Mouse (Mus musculus) adrenal gland, postnatal 36 days (tissue): ENCODE measurements around the gene Kpna2. TPM values are rescaled to one million over a fixed set of nuclear protein-coding genes. Genes with fewer than 3 reads are reported as not detected.
"Not testable (repeated sequence)": the region's sequence is repeated elsewhere in the genome, so short reads cannot be mapped to it uniquely, and the experiment has no call there.

Experiments
- DNase-seq, 2 experiments: peaks; one replicate each; pipeline ENCODE4 v3.0.0; 2021; ENCODE audit warnings: mixed read lengths in 1 of 2
- total RNA-seq, 2 experiments: library from RNA; stranded (reverse); gene quantifications; 2 replicates each; pipeline ENCODE4 v1.2.3; 2021

The Kpna2 gene
- total RNA-seq, 2 experiments from 2014 or later = 40.8 to 43.6 TPM

DNA sequence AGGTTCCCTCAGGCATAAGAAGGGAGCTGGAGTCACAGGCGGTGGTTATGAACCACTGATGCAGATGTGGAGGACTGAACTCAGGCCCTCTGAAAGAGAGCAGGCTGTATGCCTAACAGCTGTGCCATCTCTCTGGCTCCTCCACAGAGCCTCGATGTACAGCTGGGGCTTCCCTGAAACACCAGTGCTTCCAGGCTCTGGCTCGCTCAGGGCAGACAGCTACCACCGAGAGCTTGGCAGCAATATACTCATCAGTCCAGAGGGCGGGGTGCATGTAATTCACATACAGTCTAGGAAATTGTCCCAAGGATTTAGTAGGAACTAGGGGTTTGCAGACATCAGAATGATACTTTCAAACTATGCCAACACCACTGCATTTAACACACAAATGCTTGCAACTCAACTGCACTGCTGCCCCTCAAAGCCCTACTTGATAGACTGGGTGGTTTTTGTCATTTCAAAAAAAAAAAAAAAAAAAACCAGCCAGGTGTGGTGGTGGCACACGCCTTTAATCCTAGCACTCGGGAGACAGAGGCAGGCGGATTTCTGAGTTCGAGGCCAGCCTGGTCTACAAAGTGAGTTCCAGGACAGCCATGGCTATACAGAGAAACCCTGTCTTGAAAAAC is 13.2 kb downstream of the Kpna2 start:
- DNase-seq = not testable (repeated sequence)

DNA sequence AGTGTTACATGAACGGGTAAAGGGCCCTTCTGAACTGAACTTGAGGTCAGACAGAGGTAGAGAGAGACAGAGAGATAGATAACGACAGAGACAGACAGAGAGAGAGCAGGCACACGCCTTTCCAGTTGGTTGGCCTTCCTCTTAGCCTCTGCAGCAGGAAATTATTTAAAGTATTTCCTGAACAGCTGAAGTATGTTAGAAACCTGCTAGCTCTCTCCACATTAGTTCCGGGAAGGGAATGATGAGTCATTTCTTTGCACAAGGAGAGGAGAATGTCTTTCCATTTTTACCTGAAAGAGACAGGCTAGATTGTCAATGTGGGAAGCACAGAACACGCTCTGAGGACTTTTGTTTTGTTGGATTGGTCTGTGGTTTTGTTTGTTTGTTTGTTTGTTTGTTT is 17.0 kb downstream of the Kpna2 start:
- no peak for DNase-seq

DNA sequence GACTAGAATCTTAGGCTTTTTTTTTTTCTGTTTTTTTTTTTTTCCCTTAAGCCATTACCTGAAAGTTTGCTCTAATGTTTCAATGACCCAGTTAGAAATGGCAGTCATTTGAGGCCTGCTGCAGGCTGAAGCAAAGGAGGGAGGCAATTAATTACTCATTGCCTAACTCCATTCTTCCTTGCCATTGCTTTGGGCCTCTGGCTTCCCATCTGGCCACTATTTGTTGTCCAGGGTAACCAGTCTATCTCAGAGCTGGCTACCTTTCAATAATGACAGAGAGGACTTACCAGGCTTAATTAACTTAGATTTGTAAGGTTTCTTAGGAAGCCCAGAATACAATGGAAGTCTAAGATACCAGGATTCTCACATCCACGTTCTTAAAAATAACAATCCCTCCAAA is 17.6 kb downstream of the Kpna2 start:
- no peak for DNase-seq

DNA sequence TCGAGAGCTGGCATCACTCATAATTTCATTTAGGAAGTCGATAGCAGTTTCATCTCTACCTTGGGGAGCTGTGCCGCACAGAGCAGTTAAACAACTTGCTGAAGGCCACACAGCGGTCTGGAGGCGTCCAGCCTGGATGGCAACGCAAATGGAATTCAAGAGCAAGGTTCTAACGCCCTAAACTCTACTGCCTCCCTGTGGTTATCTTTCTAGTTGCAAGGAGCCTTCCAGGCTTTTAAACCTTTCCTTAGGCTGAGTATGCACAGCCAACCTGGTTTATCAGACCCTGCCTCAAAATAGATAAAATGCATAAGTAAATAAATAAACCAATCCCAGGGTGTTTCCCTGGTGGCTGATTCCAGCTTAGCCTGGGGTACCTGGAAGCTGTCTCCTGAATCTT is 18.9 kb downstream of the Kpna2 start:
- peak; percentile 47 to 72 for DNase-seq

DNA sequence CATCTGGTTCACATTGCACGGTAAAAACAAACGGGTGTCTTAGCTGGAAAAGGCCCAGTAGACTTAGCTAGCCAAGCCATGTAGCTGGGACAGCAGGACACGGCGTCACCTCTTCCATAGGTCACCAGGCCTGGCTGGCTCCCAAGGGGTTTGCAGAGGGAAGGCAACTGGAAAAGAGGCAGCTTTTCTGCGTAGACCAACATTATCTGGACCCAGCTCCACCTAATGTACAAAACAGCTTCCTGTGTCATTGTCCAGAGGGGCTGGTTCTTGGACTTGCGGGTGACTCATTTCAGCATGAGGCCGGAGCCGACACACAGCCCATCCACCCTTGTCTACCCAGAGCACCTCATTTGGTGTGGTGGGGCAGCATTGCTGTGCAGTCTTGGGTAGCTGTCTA is 23.1 kb downstream of the Kpna2 start:
- DNase-seq = peak; percentile 69 to 81

DNA sequence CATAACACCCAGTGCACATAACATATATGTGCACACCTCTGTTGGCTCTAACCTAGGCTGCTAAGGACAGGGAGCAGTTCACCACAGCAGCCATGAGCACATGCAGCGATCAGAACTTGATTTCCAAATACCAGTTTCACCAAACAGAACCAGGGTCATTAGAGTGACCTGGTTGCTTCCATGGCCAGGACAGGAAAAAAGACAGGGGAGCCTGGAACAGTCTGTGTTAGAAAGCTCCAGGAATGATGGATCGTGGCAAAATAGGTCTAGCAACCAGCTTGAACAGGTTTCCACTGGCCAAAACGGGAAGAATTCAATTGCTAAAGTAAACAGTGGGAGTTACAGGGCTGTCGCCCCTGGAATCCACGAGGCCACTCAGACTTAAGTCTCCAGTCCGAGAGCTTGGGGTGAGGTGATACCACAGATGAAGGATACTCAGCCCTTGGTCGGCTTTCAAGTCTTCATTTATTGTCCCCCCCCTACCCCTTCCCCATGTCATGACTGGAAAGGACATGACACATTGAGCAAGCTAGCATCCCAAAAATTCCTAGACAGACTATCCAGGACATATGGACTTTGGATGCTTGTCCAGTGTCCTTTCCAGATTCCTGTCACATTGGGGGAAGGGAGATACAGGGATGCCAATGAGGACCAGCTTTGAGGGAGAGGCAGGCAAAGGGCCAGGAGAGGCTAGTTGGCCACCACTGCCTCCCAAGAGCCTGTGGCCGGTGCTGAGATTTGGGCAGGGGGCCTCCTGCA is 23.7 kb downstream of the Kpna2 start:
- DNase-seq = no peak

DNA sequence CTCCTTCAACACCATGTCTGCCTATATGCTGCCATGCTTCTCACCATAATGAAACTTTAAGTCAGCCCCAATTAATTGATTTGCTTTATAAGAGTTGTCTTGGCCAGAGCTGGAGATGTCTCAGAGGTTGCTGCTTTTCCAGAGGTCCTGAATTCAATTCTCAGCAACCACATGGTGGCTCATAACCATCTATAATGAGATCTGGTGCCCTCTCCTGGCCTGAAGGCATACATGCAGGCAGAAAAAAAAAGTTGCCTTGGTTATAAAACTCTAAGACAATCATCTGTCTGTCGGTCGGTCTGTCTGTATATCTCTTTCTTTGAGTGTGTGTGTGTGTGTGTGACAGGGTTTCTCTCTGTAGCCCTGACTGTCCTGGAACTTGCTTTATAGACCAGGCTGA is 24.9 kb downstream of the Kpna2 start:
- DNase-seq = no peak

DNA sequence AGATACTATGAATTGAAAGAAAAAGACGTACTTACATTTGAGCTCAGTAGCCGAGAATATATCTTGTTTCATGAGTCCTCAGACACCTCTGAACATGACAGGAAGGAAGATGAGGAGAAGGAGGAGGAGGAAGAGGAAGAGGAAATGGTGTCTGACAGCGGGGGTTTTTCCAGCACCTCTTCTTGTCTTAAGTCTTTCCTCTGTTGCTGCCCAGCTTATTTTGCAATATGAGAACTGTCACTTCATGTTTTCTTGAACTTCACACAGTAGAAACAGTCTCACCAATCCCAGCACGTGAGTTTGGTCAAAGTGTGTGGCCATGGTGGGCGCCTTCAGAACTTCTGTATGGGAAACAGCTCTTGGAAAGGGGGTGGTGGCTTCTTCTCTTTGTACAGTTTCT is 26.3 kb downstream of the Kpna2 start:
- DNase-seq = no peak

DNA sequence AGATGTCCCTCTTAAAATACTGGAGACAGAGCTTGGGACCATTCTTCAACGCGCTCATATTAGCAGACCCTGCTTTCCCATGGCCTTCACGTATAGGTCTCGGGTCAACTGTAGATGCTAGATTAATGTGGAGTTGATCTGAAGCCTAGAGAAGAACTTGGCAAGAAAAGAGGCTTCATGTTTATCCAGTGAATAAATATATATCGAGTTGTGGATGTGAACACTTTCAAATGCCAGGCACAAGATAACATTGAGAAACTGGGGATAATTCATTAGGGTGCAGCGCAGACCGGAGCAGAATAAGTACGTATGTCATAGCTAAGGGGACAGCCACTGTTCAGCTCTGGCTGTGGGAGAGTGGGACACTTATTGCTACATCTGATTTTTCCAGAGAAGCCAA is 29.5 kb downstream of the Kpna2 start:
- DNase-seq = no peak

DNA sequence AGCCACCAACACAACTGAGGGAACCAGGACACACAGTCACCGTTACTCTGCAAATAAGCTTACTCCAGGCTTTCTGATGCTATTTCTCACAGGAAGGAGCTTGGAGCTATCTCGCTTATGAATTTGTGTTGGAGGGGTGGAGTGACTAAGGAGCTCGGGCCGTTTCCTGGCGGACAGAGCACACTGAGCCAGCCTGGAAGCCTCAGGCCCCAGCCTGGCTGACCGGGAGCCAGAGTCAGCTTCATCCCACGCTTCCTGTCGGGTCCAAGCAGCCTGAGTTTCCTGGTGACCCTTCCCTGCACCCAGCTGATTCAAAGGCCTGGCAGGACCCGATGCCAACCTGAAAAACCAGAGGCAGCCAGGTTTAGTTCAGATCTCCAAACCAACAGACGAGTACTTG is 31.7 kb downstream of the Kpna2 start:
- DNase-seq = peak; percentile 54 to 61

DNA sequence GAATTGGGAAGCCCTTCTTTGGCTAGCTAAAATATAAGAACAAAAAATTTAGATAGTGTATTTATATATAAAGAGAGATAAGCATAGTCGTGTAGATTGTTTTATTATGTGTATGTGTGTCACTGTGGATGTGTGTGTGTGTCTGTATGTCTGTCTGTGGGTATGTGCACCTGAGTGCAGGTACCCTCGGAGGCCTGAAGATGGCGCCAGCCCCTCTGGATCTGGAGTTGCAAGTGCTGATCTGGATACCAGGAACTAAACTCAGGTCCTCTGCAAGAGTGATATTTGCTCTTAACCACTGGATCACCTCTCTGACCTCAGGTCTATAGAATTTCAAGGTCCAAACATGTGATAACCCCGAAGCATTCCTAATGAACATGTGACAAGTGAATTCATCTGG is 33.5 kb downstream of the Kpna2 start:
- no peak for DNase-seq

DNA sequence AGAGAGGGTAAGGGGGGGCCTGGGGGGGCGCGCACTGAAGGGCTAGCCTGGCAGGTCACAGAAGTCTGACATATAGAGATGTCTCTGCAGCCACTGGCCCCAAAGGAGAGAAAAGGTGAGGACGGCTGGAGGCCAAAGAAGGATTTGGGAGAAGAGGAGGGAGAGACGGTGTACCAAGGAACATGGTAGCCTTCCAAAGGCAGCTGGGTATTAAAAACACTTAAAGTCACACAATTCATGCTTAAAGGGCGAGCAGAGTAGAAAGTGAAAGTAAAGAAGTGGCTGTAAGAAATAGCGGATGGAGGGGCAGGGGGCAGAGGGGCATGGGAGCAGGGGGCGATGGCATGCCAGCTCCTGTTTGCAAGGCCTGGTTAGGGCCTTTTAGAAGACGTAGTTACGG is 37.0 kb downstream of the Kpna2 start:
- DNase-seq = no peak

DNA sequence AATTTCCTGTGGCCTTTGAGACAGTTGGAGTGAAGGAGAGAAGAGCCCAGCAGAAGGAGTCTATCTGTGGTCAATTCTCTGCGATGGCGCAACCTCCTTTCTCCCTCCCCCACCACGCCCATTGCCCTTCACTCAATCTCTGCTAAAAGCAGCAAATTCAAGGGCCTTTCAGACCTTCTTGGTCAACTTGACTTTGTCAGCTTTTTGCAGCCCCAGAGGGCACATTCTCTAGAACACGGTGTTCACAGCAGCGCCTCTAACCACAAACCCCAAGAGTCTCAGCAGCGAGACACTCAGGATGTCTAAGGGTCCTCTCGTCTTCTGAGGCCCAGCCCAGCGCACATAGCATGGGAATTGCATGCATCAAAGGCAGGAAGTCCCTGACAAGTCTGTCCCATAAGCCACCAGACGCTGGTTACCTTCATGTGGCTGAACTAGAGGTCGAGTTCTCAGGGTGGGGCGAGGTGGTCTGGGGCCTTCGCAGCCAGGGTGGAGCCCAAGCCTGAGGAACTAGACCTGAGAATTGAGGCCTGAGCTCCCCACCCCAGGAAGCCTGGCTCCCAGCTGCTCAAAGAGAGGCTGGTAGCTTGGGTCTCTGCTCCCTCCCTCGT is 37.8 kb downstream of the Kpna2 start:
- DNase-seq = peak; percentile 32 to 44

DNA sequence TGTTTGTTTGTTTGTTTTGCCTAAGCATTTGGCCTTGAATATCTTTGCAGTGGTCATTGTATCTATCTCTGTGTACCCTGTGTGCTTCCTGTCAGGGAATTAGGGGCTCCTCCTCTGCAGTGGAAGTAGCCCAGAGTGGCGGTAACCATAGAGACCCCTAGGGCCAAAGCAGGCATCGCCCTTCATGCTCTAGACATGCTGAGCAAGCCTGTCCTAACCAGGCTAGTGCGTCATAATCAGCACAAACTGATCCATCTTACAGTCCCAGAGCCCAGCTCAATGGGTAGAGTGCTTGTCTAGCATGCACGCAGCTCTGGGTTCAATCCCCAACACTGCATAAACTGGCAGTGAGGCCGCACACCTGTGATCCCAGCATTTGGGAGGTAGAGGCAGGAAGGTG is 40.2 kb downstream of the Kpna2 start:
- no peak for DNase-seq

DNA sequence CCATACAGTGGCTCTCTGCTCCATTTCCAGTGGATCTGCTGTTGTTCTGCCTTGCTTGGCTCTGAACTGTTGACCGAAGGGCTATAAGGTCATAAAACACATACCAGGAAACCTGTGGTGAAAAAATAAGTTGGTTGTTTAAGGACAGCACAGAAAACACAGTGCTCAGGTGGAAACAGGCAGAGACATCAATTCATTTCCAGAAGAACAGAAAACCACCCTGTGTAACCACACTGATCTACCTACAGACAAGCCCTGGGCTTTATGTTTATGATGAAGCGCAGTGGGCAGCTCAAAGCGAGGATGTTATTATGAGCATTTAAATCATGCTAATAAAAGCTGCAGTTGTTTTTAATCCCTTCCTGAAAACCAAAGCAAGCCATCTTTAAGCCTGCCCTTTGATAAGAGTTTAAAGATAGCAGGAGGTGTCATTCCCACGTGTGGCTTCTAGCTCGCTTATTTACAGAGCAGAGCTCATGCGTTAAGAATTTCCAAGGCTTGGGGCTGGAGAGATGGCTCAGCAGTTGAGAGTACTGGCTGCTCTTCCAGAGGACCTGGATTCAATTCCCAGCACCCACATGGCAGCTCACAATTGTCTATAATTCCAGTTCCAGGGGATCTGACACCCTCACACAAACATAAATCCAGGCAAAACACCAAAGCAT is 40.8 kb downstream of the Kpna2 start:
- no peak for DNase-seq

DNA sequence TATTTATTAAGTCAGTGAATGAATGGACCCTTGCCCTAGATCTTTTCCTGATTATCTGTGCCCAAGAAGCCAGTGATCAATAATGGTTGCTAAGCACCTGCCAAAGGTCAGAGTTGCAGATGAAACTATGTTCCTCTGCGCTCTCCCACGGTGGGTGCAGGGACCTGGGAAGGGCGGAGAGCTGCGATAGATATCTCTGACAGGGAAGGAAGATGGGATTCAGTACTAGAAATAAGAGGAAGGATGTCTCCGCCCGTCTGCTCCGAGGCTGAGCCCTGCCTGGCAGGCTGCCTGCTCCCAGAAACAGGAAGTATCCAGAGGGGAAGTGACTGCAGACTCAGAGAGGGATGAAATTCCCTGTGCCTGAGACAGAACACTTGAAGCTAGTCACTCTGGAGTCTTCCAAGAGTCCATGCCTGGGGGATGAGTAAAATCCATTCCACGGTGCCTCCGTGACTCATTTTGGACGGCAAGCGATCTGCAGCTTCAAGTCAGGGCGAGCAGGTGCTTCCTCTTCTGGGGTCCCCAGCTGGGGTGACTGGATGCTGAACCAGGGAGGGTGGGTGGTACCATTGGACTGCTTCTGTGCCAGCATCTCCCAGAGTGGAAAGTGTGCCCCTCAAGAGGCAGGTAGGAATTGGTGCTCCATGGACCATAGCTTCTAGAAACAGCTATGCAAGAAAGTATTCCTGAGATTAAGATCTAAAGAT is 41.9 kb downstream of the Kpna2 start:
- peak; percentile 70 to 84 for DNase-seq

DNA sequence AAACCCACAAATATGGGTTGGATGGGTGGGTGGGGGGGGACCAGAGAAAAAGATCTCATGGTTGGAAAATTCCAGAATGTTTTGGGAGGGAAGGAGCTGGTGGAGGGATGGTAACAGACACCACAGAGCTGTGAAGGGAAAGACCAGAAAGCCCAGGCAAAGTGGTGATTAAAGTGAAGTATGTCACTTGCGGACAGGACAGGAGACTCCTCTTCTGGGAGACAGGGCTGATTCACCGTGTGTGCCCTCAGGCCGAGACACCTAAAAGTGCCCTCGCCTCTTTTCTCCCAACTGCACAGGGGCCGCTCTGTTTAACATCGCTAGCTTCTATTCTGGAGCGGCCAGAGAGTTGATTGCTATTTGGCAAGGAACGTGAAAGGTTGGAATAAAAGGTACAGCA is 44.8 kb downstream of the Kpna2 start:
- no peak for DNase-seq

DNA sequence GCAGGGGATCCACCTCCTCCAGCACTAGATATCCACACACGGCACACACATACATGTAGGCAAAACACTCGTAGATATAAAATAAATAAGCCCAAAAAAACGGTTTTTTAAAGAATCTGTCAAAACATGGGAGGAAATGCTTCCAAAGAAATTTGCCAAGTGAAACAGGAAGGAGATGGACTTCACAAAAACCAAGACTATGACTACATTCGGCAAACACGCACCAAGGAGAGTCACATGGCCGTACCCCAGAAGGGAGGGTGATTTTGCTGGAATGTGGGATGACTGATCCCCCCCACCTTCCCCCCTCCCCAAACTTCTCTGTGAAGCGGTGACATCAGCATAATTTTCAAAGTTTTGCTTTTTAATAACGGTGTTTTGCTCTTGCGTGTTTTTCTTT is 45.2 kb downstream of the Kpna2 start:
- DNase-seq = no peak
